Mouse (Mus musculus): ENCODE results near the gene Plekhj1. TPM values are rescaled to one million over a fixed set of nuclear protein-coding genes. Genes with fewer than 3 reads are reported as not detected.

Plekhj1 gene
- total RNA-seq, 1 experiment: 77.2 TPM

- Histone ChIP-seq H3K4me3 (ENCODE audit: insufficient read depth in 1 of 2, low read depth in 1 of 2, low read length in 2 of 2, poor library complexity in 1 of 2, severe bottlenecking in 1 of 2) (no peak overlapping the region), H3K4me1 (ENCODE audit: control insufficient read depth in 2 of 2, insufficient read depth in 2 of 2, low read length in 2 of 2, poor library complexity in 1 of 2) (peaks cover 2 to 7% of the 10 kb centered on the region in 2 experiments), H3K9me3 (ENCODE audit: control insufficient read depth, insufficient read depth, low read depth, low read length) (no peaks in the 10 kb centered on the region), H3K9ac (ENCODE audit: insufficient read depth, low read depth, low read length, poor library complexity, severe bottlenecking) (no peak overlapping the region), H3K36me3 (ENCODE audit: control insufficient read depth, insufficient read depth, low read length, poor library complexity, severe bottlenecking) (no peaks in the 10 kb centered on the region), H3K27ac (ENCODE audit: insufficient read depth, low read depth, low read length, poor library complexity, severe bottlenecking) (no peak overlapping the region)
- TF ChIP-seq ZC3H11A (IDR thresholded peaks at IDR 0.05; ENCODE audit: borderline replicate concordance, low read depth, low read length) (no peak), MAFK (IDR thresholded peaks at IDR 0.05; ENCODE audit: insufficient read depth, low read depth, low read length) (no peak), ZNF384 (IDR thresholded peaks at IDR 0.05; ENCODE audit: low read depth, low read length) (no peak), HCFC1 (IDR thresholded peaks at IDR 0.05; ENCODE audit: borderline replicate concordance, insufficient read depth, low read length) (no peak), CHD2 (IDR thresholded peaks at IDR 0.05; ENCODE audit: low read depth, low read length) (no peak)
- no peak for DNase-seq (ENCODE audit: low read depth, low spot score)
- in situ Hi-C loops (cut with MboI; ENCODE audit: low sequenced_read_pairs in 2 of 2, unreplicated experiment in 2 of 2): no loop called here
Observed at GRCm38 (mm10) chr10:80747410-80747809, 51.0 kb downstream of the Plekhj1 start.

Other genes starting within 250 kb of the Plekhj1 start
- gene Rexo1, start 237.1 kb downstream of the Plekhj1 start, total RNA-seq (2012; rRNA removed): 27.4 and 33.4 TPM in 2 replicates
- 20.8 and 23.5 TPM in 2 replicates for gene Klf16, start 221.3 kb downstream of the Plekhj1 start, total RNA-seq (2012; rRNA removed)
- 67.9 and 68.7 TPM in 2 replicates for gene Abhd17a, start 208.3 kb downstream of the Plekhj1 start, total RNA-seq (2012; rRNA removed)
- 54.8 and 83.8 TPM in 2 replicates for gene Scamp4, start 195.8 kb downstream of the Plekhj1 start, total RNA-seq (2012; rRNA removed)
- gene Adat3, start 195.7 kb downstream of the Plekhj1 start, total RNA-seq (2012; rRNA removed): 12.2 and 12.7 TPM in 2 replicates
- gene Gm49322, start 192.6 kb downstream of the Plekhj1 start, total RNA-seq (2012; rRNA removed): 8.4 and 9.7 TPM in 2 replicates
- 138 and 167 TPM in 2 replicates for gene Csnk1g2, start 175.8 kb downstream of the Plekhj1 start, total RNA-seq (2012; rRNA removed)
- 45.7 and 64.7 TPM in 2 replicates for gene Btbd2, start 141.6 kb downstream of the Plekhj1 start, total RNA-seq (2012; rRNA removed)
- gene Mknk2, start 120.5 kb downstream of the Plekhj1 start, total RNA-seq (2012; rRNA removed): 33.6 and 40.7 TPM in 2 replicates
- gene Mob3a, start 96.6 kb downstream of the Plekhj1 start, total RNA-seq (2012; rRNA removed): 18.8 and 29.2 TPM in 2 replicates
- gene Izumo4, start 96.4 kb downstream of the Plekhj1 start, total RNA-seq (2012; rRNA removed): 8.9 and 13.9 TPM in 2 replicates
- gene Ap3d1, start 56.4 kb downstream of the Plekhj1 start, total RNA-seq (2012; rRNA removed): 74.8 and 106 TPM in 2 replicates
- gene Dot1l, start 43.4 kb downstream of the Plekhj1 start, total RNA-seq (2012; rRNA removed): 31.9 and 41.2 TPM in 2 replicates
- 31.4 and 39.6 TPM in 2 replicates for gene Sf3a2, start 428 bp downstream of the Plekhj1 start, total RNA-seq (2012; rRNA removed)
- gene Amh, start 6.6 kb upstream of the Plekhj1 start, total RNA-seq (2012; rRNA removed): 1.0 and 1.9 TPM in 2 replicates
- 0.67 and 1.0 TPM in 2 replicates for gene Jsrp1, start 14.9 kb upstream of the Plekhj1 start, total RNA-seq (2012; rRNA removed)
- 823 and 1,116 TPM in 2 replicates for gene Oaz1, start 28.0 kb upstream of the Plekhj1 start, total RNA-seq (2012; rRNA removed)
- gene Lingo3, start 45.4 kb upstream of the Plekhj1 start, total RNA-seq (2012; rRNA removed): 2.4 and 6.9 TPM in 2 replicates
- gene Lsm7, start 56.6 kb upstream of the Plekhj1 start, total RNA-seq (2012; rRNA removed): 385 and 464 TPM in 2 replicates
- 38.9 and 66.1 TPM in 2 replicates for gene Sppl2b, start 56.6 kb upstream of the Plekhj1 start, total RNA-seq (2012; rRNA removed)
- gene Tmprss9, start 73.2 kb upstream of the Plekhj1 start, total RNA-seq (2012; rRNA removed): 0.26 TPM in 1 of 2 replicates, not detected in the other
- 219 and 244 TPM in 2 replicates for gene Timm13, start 102.3 kb upstream of the Plekhj1 start, total RNA-seq (2012; rRNA removed)
- gene Lmnb2, start 119.6 kb upstream of the Plekhj1 start, total RNA-seq (2012; rRNA removed): 66.5 and 88.2 TPM in 2 replicates
- gene Gadd45b, start 131.4 kb upstream of the Plekhj1 start, total RNA-seq (2012; rRNA removed): 26.4 and 36.0 TPM in 2 replicates
- gene Gng7, start 216.3 kb upstream of the Plekhj1 start, total RNA-seq (2012; rRNA removed): 0.79 and 0.94 TPM in 2 replicates
- gene Diras1, start 227.0 kb upstream of the Plekhj1 start, total RNA-seq (2012; rRNA removed): 1.1 and 1.3 TPM in 2 replicates
- gene Slc39a3, start 238.8 kb upstream of the Plekhj1 start, total RNA-seq (2012; rRNA removed): 12.6 and 13.1 TPM in 2 replicates